Mouse (Mus musculus) left cerebral cortex, postnatal 4 days (tissue): ENCODE data around the gene Mfsd4b3. TPM values are rescaled to one million over a fixed set of nuclear protein-coding genes. Genes with fewer than 3 reads are reported as not detected.
A peak's percentile ranks its signal among the peaks of the same experiment; 100 is the strongest.
"Not testable (repeated sequence)": the region's sequence is repeated elsewhere in the genome, so short reads cannot be mapped to it uniquely, and the experiment has no call there.

ENCODE experiments used
- DNase-seq: peaks from one replicate; pipeline ENCODE4 v3.0.0-alpha.2; 2022
- intact Hi-C: fragments of 180-260 bp; cut with DNase I; formaldehyde crosslinking; loops from one replicate; pipeline ENCODE4 v1.15.1; 2025
- total RNA-seq, 2 experiments: library from RNA; stranded (reverse); gene quantifications; 2 replicates each; pipeline ENCODE4 v1.2.3; 2021

Mfsd4b3 gene
- not detected for total RNA-seq

DNA sequence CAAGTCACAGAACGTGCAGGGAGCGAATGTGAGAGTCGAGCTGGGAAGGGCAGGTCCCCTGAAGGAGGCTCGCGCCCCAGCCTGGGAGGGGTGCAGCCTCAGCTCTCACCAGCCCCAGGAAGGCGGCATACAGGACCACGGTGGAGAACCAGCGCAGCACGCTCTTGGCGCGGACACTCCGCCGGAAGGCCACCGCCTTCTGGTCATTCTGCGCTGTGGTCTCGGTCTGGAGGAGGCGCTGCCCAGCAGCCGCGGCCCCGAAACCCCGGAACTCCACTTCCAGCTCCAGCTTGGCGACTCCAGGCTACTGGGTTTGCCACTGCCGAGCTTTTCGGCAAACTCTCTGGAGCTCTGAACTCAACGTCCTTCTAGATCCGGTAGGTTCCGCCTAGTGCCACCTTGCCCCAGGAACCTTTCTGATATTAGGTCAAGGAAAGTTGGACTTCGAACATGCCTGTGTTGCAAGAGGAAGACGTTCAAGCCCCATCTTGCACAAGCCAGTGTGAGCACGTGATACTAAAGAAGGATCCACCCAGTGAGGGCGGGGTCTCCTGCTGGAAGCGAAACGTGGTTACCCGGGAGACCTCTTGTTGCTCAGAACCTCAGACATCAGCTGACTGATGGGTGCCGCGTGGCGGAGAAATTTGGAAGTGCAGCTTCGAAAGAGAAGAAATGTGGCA, at the start of gene Mfsd4b3:
Gene Mfsd4b3, minus strand, starts transcription at position 393 of the 680 bp plus-strand sequence.
- intact Hi-C loops = loop anchor here (5.0 to 10.0 kb wide), 2 partner anchors 65 to 252 kb away; partner anchors contain the start of gene Mfsd4b1
- DNase-seq = peak; percentile 93

DNA sequence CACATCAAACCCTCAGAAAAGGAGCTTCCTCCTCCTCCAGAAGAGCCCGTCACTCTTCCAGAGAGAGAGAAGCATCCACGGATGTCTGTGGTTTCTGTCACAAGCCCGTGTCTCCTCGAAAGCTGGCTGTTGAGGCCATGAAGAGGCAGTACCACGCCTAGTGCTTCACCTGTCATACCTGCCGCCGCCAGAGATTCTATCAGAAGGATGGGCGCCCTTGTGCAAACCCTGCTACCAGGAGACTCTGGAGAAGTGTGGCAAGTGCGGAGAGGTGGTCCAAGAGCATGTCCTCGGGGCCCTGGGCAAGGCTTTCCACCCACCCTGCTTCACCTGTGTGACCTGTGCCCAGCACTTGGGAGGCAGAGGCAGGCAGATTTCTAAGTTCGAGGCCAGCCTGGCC, 49.6 kb upstream of the Mfsd4b3 start:
- no peak for DNase-seq
- intact Hi-C loops = no loop called here

DNA sequence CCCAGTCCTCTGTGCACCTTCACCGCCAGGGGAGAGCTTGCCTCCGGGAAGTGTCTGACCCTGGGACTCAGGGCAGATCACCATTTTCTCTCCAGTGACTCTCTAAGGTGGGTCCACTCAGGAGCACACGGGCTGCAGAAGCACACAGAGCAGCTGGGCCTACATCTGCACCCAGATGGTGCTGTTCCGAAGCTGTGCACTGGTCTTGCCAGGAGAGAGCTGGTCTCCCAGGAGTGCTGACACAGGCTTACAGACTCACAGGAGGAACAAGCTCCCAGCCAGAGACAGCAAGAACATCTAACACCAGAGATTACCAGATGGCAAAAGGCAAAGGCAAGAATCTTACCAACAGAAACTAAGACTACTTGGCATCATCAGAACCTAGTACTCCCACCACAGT, 48.9 kb upstream of the Mfsd4b3 start:
- DNase-seq, intact Hi-C loops: not testable (repeated sequence)

DNA sequence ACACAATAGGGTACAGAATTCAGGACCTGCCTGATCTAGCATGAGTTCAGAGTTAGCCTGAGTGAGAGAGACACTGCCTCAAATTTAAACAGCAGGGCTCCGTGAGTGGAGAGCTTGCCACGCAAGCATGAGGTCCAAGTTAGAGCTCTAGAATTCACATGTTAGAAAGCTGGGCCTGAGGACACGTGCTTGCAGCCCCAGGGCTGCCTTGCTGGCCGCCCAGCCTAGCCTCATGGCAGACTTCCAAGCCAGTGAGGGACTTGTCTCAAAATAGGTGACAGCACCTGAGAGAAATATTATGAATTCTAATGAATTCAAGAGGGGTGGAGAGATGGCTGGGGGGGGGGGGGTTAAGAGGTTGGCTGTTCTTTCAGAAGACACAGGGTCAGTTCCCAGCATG, 48.0 kb upstream of the Mfsd4b3 start:
- intact Hi-C loops = no loop called here
- peak; percentile 8 for DNase-seq

DNA sequence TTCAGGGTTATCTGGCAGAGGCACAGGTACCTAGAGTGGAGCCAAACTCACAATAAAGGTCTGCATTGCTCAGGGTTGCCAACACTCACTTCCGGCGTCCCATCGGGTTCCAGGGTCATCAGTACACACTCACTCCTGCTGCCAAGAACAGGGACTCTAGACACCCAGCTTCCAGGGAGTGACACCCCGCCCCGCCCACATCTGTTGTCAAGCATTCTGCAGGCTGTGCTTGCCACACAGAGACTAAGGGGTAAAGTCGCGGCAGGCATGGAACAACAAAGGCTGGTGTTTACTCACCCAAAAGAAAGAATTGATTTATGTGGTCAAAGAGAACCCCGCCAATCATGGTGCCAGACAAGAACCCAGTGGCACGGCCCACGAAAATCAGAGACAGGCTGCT, 47.0 kb upstream of the Mfsd4b3 start:
- intact Hi-C loops = no loop called here
- DNase-seq = no peak

DNA sequence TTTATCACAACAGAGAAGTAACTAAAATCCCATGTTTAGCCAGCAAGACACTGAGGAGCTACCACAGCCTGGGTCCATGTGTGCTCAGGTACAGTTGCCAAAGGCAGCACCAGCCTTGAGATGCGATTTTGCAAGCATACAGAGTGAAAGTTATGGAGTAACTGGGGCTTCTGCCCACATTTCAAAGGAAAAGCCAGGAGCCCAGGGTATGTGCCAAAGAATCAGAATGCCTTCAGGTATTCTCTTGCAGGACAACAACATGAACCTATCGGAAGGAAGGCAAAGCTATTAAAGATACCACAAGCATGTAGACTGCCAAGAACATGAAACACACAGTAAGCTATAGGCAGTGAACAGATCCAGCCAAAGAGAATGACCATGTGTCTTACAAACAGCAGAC, 40.8 kb upstream of the Mfsd4b3 start:
- DNase-seq = no peak
- intact Hi-C loops = no loop called here

DNA sequence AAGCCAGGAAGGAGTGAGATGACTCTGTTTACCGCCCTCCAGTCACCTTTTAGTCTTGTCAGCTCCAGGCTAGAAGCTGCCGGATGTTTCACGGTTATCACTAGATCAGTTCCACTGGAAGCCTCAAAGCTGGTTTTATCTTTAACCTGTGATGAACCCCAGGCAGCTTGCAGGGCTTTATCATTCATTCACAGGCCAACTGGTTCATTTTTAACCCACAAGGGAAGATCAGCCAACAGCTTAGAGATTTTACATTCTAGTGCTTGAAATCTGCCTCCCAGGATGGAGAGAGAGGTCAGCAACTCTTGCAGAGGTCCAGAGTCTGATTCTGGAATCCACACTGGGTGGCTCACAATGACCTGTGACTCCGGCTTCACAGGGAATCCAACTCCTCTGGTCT, 31.2 kb upstream of the Mfsd4b3 start:
- DNase-seq = no peak
- intact Hi-C loops = no loop called here

DNA sequence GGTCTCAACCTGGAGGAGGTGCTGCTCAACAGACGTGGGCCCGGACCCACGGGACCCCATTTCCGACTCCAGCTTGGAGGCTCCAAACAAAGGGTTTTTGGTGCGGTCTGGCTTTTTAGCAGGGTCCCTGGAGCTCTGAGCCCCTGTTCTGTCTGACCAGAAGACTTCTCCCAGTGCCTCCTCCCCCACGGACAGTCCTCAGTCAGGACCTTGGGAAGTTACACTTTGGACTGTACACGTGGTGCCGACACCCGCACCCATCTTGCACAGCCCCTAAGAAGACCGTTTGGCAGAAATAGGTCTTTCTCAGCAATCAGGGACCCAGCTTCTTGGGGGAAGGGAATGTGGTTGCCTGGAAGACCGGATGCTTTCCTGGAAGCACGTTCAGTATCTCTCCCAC, 26.5 kb upstream of the Mfsd4b3 start, which contains the start of gene Mfsd4b5:
Gene Mfsd4b5, minus strand, starts transcription at position 181 of the 400 bp plus-strand sequence.
- no peak for DNase-seq
- intact Hi-C loops = no loop called here

DNA sequence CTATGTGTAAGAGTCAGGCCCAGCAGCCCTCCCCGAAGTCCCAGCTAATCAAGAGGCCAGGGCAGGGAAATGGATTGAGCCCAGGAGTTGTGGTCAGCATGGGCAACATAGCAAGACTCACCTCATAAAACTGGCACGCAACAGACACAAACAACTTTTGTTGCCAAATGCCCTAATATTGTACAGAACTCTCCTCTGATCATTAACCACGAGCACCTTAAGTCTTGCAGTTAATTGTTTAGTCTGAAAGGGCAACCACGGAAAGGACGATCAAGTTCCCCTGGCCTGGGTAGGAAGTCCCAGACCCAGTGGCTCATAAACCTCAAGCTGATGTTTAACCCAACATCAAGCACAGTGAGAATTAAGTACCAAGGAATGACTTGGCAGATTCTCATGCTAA, 22.7 kb upstream of the Mfsd4b3 start:
- intact Hi-C loops = no loop called here
- DNase-seq = no peak

DNA sequence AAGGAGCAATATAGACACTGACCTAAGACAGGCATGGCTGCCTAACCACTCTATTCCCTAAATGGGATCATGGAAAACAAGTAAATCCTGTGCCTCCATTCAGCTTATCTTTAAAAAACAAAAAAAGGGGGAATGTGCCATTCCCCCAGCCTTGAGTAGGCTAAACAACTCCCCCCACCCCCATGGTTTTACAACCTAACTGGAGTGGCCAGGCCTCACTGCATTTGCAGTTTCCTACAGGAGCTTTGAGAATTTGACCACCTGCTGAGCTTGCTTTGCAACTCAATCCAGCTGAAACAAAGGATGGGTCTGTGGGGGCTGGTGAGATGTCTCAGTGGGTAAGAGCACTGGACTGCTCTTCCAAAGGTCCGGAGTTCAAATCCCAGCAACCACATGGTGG, 18.3 kb upstream of the Mfsd4b3 start:
- intact Hi-C loops = no loop called here

DNA sequence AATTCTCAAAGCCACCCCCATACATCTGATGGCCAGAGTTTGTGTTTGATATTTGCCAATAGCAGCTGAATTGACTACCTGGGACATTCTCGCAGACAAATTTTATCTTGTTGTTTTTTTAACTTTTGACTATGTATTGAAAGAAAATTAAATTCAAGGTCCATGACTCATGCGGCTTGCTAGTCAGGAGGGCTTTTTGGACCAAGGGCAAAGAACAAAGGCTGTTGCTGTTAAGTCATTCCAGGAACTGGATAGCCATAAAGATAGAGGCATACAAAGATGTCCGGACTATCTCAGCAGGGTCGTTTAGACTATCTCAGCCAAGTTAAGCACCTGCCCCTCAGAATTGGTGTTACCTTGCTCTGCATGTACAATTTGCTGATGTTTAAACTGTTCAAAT, 17.4 kb upstream of the Mfsd4b3 start:
- intact Hi-C loops = no loop called here
- no peak for DNase-seq

More for the DNA sequence above, 18.3 kb upstream of the Mfsd4b3 start:
- no peak for DNase-seq

DNA sequence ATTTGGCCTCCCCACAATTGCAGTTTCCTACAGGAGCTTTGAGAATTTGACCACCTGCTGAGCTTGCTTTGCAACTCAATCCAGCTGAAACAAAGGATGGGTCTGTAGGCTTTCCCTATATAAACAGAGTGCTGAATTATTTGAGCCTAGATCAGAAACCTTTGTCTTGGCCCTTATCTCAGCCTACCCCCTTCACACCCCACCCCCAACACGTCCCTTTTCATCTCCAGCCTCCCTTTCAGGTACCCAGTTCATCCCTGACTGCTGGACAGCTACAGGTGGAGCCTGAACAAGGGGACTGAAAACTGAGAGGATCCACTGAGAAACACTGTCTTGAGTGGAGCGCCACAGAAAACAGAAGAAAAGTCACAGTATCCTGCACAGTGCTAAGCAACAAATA, 15.8 kb upstream of the Mfsd4b3 start:
- DNase-seq = no peak
- intact Hi-C loops = no loop called here

DNA sequence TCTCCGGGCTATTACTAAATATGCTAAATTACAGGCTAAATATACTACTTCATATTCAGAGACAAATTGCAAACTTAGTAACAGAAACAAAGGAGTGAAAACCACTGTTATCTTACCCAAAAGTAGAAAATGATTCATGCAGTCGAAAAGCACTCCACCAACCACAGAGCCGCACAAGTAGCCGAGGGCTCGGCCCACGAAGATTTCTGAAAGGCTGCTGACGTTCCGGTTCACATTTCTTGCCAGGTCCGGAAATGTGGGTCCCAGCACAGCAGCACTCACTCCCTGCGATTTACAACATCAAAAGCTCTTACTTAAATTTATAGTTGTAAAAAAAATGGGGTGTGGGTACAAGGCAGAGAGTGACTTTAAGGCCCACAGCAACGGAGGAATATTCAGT, 15.0 kb upstream of the Mfsd4b3 start:
- intact Hi-C loops = no loop called here
- DNase-seq = no peak

DNA sequence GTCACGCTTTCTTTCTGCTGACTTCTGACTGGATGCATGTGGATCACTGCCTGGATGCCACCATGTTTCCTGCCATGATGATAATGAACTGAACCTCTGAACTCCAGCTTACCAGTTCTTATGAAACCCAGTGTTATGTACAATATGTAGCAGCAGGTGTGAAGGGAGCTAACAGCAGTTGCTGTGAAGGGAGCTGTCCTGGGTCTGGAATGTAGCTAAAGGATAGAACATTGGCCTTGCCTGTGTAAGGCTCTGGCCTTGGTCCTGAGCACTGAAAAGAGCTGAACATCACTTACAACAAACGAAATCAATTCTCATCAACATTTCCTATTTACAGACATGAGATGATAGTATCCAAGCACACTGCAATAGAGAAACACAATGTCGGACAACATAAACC, 7.6 kb upstream of the Mfsd4b3 start:
- DNase-seq = no peak
- intact Hi-C loops = loop anchor here (10.0 kb wide), 1 partner anchor 57 kb away; the partner anchor contains the start of gene Mfsd4b1

DNA sequence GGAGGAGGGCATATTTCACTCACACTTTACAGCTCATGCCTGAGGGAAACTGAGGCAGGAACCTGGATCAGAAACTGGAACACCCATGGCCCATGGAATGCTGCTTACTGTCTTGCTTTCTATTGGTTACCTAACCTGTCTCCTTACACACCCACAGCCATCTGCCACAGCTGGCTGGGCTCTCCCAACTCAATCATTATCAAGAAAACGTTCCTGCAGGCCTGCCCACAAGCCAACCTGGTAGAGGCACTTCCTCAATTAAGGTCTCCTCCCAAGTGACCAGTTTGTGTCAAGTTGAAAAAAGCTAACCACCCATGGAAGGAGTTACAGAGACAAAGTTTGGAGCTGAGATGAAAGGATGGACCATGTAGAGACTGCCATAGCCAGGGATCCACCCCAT, 2.0 kb upstream of the Mfsd4b3 start:
- intact Hi-C loops = loop anchor here (10.0 kb wide), 1 partner anchor 63 kb away; the partner anchor contains the start of gene Mfsd4b1
- no peak for DNase-seq

DNA sequence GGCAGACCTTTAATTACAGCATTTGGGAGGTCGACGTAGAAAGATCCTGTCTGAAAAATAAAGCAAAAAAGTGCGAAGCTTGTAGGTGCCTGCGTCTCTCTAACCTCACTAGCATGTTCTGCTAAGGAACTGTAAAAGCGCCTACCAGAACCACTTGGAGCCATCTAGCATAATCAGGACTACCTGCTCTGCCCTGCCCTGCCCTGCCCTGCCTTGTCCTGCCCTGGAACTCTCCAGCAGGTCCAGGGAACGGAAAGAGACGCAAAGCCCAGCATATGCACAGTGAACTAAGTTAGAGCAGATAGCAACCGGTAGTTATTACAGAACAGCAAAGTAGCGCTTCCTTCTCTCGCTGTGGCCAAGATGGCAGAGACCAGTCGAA, 479 bp upstream of the Mfsd4b3 start:
- intact Hi-C loops = loop anchor here (10.0 kb wide), 1 partner anchor 64 kb away; the partner anchor contains the start of gene Mfsd4b1

DNA sequence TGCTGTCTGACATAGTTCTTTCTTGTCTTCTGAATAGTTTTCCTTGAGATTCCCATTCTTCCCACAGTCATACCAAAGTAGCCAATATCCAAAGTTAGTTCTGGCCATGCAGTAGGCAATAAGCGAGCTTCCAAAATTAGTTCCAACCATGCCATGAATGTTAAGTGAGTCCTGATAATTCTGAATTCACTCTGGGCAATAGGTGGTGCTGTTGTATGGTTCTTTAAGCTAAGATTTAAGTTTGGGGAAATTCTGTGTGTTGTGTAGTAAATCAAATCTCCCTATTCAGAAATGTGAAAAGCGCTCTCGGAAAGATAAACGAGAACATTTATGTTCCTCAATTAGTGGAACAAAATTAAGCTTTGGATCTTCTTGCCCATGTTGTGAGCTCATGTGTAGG, 1.7 kb downstream of the Mfsd4b3 start:
- intact Hi-C loops = loop anchor here (5.0 kb wide), 1 partner anchor 254 kb away; no protein-coding TSS in a partner anchor
- no peak for DNase-seq

More for the DNA sequence above, 479 bp upstream of the Mfsd4b3 start:
- no peak for DNase-seq

DNA sequence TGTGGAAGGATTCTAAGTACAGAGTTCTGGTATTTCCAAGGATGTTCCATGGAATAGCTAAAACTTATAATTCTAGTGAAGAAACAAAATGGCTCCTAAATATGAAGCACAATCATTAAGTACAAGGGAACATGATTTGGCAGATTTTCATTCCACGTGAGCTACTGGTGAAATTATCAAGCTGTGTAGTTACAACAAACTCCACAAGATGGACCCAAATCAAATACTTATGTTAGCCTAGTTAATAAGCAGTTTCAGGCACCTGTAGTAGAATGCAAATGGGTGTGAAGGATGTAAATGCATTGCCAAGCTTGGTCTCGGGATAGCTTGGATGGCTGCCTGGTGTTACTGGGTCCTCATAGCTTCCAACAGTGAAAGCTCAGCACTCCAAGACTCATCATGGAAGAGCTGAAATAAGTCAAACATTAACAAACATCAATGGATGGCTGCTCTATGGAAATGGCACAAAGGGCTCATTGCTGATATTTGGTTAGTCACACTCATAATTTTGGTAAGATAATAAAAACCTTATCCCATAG, 3.5 kb downstream of the Mfsd4b3 start:
- no peak for DNase-seq
- intact Hi-C loops = loop anchor here (5.0 kb wide), 1 partner anchor 256 kb away; no protein-coding TSS in a partner anchor

DNA sequence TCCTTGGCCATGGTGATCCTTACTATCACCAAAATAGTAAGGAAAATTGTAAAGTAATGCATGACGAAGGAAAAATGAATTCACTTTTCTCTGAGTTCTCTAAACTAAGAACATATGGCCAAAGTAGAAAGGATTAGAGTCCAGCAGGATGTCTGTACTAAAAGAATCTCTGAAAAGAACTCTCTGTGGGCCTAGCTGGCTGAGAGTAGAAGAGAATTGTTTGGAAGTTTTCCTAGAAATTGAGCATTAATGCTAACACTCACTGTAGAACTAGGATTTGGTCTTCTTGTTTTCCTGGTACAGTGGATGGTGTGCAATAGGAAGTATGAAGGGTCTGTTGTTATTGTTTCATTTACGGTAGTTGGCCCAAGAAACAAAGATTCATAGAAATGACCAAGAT, 4.8 kb downstream of the Mfsd4b3 start:
- no peak for DNase-seq
- intact Hi-C loops = loop anchor here (5.0 kb wide), 1 partner anchor 257 kb away; no protein-coding TSS in a partner anchor

DNA sequence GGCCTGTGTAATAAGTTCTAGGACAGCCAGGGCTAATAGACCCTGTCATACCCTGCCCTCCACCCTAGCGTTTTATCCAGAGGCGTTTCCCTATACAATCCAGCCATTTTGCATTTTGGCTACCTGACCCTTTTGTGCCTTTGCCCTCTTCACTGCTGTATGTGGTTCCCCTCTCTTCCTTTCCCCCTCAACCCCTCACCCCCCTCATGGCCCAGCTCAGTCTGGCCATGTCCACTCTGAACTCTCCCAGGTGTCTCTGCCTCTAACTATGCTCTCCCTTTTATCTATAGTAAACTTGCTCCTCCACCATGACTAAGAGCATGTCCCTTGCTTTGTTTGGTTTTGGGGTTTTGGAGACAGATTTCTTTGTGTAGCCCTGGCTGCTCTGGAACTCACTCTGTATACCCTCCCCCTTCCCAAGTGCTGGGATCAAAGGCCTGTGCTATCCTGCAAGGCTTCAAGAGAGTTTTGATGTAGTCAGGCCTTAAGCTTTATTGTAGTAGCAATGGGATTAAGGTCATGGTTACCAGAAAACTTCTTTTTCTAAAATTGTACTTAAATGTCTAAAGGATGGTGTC, 10.5 kb downstream of the Mfsd4b3 start:
- intact Hi-C loops = no loop called here
- no peak for DNase-seq

DNA sequence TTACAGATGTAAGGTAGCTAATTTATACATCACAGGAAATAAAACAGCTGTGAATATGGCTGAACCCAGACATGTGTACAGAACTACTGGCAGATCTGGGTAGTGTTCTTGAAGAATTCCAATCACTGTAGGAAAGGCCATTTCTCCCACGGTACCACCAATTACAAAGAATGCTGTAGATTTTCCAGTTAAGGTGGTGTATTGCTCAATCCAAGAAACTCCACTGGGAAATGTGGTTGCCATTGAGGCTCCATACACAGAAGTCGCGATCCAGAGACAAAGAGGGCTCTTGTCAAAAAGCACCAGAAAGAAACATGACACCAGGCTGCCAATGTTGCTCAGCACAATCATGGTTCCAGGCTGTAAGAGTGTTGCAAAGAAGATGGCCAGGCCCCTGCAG, 12.8 kb downstream of the Mfsd4b3 start:
- intact Hi-C loops, DNase-seq: not testable (repeated sequence)

DNA sequence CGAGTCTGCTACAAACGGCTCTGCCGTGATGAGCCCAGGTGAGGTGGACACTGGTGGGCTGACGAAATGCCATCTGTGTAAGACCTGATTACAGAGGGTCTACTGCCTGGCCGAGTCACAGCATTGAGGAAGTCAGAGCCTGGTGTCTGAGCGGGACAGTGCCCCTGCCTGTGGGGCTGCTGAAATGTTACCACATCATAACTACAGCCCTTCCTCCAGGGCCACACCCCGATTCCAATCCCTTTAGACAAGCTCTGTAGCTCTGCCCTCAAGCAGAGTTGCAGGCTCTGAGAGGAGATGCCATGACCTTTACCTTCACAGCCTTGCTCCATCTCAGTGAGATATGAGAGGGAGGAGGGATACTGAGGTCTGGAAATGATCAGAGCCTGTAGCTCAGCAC, 23.4 kb downstream of the Mfsd4b3 start:
- DNase-seq = no peak
- intact Hi-C loops = no loop called here
